Mouse (Mus musculus) frontal cortex, postnatal 36 days (tissue): ENCODE measurements around the gene Mrpl30.
A peak's percentile ranks its signal among the peaks of the same experiment; 100 is the strongest.

Source experiments
- DNase-seq, 2 experiments: peaks; one replicate each; pipeline ENCODE4 v3.0.0; 2022; ENCODE audit warnings: low spot score in 2 of 2

Mrpl30 gene

GRCm38 (mm10) chr1:37890025-37890652, at the start of gene Mrpl30, which contains the start of gene Mitd1:
TSS of gene Mrpl30 (plus strand) at chr1:37890477.
TSS of gene Mitd1 (minus strand) at chr1:37890411.
- DNase-seq, result peak; percentile 92 to 93

GRCm38 (mm10) chr1:37846878-37847277, 43.4 kb upstream of the Mrpl30 start:
- no peak for DNase-seq

- DNase-seq, result peak in 1 of 2 experiments; percentile 15
Measured at GRCm38 (mm10) chr1:37850696-37851095, 39.6 kb upstream of the Mrpl30 start.

- DNase-seq, result peak; percentile 99 to 100
Measured at GRCm38 (mm10) chr1:37864511-37865400, 25.5 kb upstream of the Mrpl30 start.

- peak in 1 of 2 experiments; percentile 20 for DNase-seq
Measured at GRCm38 (mm10) chr1:37865401-37866215, 24.7 kb upstream of the Mrpl30 start.

- no peak for DNase-seq
Measured at GRCm38 (mm10) chr1:37866286-37866685, 24.0 kb upstream of the Mrpl30 start, which contains the start of gene Tsga10. TSS of gene Tsga10 (minus strand) at chr1:37866429.

- peak in 1 of 2 experiments; percentile 13 for DNase-seq
Measured at GRCm38 (mm10) chr1:37867056-37867455, 23.2 kb upstream of the Mrpl30 start.

- no peak for DNase-seq
Measured at GRCm38 (mm10) chr1:37867684-37868322, 22.5 kb upstream of the Mrpl30 start.

- no peak for DNase-seq
Measured at GRCm38 (mm10) chr1:37868640-37869039, 21.6 kb upstream of the Mrpl30 start.

- no peak for DNase-seq
Measured at GRCm38 (mm10) chr1:37869362-37869761, 20.9 kb upstream of the Mrpl30 start.

- DNase-seq, result peak in 1 of 2 experiments; percentile 24
Measured at GRCm38 (mm10) chr1:37871704-37872103, 18.6 kb upstream of the Mrpl30 start, which contains the start of gene Lipt1. TSS of gene Lipt1 (plus strand) at chr1:37871738.

- DNase-seq, result peak; percentile 76 to 82
Measured at GRCm38 (mm10) chr1:37872131-37873067, 17.9 kb upstream of the Mrpl30 start.

GRCm38 (mm10) chr1:37873157-37873556, 17.1 kb upstream of the Mrpl30 start:
- no peak for DNase-seq

GRCm38 (mm10) chr1:37877736-37878460, 12.4 kb upstream of the Mrpl30 start:
- no peak for DNase-seq

- no peak for DNase-seq
Measured at GRCm38 (mm10) chr1:37883411-37883810, 6.9 kb upstream of the Mrpl30 start.

GRCm38 (mm10) chr1:37884451-37884850, 5.8 kb upstream of the Mrpl30 start:
- no peak for DNase-seq

- DNase-seq, result no peak
Measured at GRCm38 (mm10) chr1:37889206-37889605, 1.1 kb upstream of the Mrpl30 start.

- no peak for DNase-seq
Measured at GRCm38 (mm10) chr1:37891400-37891799, 1.1 kb downstream of the Mrpl30 start.

GRCm38 (mm10) chr1:37894606-37895005, 4.3 kb downstream of the Mrpl30 start:
- DNase-seq, result no peak
